Mouse (Mus musculus): ENCODE results near the gene Eif4g1.
A peak's percentile ranks its signal among the peaks of the same experiment; 100 is the strongest.

GRCm38 (mm10) chr16:20672500-20672902, 4.4 kb downstream of the Eif4g1 start:
- TF ChIP-seq EP300 (IDR thresholded peaks at IDR 0.05) = 0 out of 2 replicates have a peak, but pooled peaks have one; percentile 14
- no peak for TF ChIP-seq CTCF (IDR thresholded peaks at IDR 0.05)

Data from lung, postnatal 0 days (tissue).